Mouse (Mus musculus): ENCODE results near the gene Mfge8.

Mfge8 gene

DNA sequence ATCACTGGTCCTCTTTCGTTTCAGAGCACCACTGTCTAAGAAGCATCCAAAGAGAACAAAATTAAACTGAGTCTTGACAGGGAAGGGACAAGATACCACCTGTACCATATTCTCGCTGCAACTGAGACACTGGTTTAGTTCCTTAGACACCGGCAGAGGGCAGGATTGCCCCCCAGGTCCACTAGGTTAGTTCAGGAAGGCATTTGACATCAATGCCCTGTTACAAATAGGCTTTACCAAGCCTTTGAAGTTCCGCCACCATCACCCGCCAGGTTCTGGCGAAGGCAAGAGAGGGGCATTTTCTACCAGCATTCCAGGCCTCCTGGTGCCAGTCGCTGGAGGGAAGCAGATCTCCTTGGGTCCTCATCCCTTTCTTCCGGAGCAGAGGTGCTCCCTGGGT lies 19.0 kb downstream of the Mfge8 start:
- no peak for DNase-seq (ENCODE audit: low spot score)

DNA sequence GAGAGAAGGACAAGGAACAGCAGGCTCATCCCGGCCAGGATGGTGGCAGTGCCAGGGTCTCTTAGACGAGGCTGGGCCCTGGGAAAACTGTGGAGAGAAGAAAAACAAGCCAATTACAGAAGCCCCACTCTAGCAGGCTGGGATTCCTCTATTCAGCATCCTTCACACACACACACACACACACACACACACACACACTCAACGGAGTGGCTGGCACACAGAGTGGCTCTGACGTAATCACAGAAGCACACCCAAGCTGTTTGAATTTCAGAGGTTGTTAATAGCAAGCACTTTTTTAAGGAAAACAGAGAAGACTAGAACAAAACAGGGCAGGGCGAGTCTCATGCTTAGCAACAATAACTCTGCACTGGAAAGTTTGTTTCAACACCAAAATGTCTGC lies 25.4 kb downstream of the Mfge8 start:
- no peak for DNase-seq (ENCODE audit: low spot score)

DNA sequence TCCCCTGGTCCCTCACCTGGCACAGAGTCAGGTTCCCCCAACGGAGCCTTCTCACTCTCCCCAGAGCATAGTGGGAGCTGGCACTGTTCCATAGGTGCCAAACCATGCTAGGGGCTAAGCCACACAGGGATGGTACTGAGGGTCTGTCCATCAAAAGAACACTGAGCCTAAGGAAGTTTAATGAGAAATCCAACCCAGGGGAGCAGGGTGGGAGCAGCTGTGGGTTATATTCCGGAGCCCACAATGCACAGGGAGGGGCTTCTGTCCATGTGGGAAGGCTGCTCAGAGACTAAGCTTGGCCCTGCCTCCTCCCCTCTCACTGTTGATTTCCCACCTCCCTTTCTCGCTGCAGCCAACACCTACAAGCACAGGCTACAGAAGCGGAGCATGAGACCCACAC lies 35.0 kb downstream of the Mfge8 start:
- no peak for DNase-seq (ENCODE audit: low spot score)

DNA sequence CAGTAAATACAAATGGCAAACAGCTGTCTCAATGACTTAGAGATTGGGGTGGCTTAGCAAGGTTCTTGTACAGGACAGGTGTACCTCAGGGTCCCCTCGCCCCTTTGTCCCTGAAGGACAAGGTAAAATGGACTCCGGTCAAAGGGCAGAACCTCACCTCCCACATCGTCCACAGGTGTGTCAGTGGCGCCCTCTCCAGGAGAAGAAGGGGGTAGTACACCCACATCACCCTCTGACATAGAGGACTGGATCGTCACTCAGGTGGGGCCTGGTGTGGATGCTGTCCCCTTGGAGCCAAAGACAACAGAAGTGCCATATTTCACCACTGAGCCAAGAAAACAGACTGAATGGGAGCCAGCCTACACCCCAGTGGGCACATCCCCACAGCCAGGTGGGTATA lies 52.4 kb downstream of the Mfge8 start:
- DNase-seq (ENCODE audit: low spot score): no peak

DNA sequence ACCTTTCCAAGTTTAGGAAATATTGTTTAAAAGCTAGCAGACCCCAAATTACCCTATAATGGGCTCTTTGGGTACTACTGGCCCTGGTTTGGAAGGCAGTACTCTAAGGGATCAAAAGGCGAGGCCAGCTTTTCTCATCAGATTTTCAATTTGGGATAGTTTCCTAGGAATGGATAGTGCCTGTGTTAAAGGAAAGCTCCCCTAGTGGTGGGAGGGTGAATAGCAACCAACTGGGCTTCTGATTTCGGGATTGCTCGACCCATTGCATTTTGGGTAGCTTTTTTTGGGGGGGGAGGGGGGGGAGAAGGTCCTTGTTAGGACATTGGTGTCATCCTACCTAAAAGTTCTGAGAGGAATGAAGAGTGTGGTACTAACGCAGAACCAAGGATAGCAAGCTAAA lies 59.7 kb downstream of the Mfge8 start:
- DNase-seq (ENCODE audit: low spot score): no peak

Data from urinary bladder, postnatal 25 days (tissue).